Mouse (Mus musculus): Measurements from ENCODE around the gene Tubb2a.

Tubb2a gene

GRCm38 (mm10) chr13:34077492-34078271 is at the start of gene Tubb2a:
TSS of gene Tubb2a (minus strand) at chr13:34078007.
- DNase-seq (ENCODE audit: low spot score) = peak; percentile 92

DNA sequence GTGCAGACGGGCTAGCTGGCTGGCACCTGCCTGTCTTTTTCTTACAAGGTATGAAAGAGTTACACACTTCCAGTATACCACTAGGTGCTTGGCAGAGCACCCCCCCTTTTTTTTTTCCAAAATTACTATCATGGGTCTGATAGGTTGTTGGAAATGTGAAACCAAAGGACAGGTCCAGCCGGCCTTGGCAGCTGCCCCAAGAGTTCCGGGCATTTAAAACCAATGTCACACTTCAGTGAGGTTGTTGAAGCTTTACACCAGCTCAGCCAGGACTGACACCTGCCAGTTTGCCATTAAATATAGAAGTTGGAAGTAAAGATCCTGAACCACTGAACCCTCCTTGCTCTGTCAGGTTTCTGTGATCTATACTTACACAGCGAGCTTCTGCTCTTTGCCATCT is 47.9 kb upstream of the Tubb2a start:
- no peak for DNase-seq (ENCODE audit: low spot score)

DNA sequence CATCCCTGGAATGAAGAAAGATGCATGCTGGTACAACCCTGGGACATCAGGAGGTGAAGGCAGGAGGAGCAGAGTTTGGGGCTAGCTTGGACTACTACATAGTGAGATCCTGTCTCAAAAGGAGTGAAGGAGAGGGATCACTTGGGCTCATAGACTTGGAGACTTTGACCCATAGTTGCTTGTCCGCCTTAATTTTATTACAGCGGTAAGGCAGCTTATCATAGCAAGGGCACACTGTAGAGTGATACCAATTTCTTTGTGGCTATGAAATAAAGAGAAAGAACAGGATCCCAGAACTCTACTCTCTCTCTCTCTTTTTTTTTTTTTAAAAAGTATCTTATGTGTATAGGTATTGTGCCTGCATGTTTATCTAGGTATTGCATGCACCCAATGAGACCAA is 42.7 kb upstream of the Tubb2a start:
- no peak for DNase-seq (ENCODE audit: low spot score)

DNA sequence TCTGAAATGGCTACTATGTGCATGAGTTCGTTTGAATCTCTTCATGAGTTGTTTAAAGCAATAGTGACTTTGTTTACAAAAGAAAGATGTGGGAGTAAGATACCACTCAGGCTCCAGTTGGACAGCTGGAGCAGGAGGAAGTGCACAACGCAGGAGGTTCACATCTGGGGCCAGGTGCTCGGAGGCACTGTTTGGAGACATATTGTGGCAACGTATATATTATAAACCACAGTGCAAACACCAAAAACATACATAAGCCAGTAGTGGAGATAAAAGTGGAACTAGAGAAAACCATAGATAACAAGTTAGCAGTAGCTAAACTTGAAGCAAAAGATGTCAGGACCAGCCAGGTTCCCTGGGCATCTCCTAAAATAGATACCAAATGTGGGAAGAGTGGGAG is 41.6 kb upstream of the Tubb2a start:
- DNase-seq (ENCODE audit: low spot score) = no peak

DNA sequence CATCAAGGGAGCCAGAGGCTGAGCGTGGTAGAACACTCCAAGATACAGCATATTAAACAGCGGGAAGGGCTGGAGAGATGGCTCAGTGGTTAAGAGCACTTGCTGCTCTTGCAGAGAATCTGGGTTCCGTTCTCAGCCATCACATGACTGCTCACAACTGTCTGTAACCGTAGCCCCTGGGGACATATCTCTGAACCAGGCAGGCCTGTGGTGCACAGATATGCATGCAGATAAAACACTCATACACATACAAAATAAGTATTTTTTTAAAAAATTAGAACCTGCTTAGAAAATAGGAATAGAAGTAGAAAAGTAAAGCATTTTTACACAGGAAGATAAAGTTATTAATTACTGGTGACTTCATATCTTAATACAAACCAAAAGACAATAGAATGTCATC is 41.0 kb upstream of the Tubb2a start:
- DNase-seq (ENCODE audit: low spot score) = no peak

DNA sequence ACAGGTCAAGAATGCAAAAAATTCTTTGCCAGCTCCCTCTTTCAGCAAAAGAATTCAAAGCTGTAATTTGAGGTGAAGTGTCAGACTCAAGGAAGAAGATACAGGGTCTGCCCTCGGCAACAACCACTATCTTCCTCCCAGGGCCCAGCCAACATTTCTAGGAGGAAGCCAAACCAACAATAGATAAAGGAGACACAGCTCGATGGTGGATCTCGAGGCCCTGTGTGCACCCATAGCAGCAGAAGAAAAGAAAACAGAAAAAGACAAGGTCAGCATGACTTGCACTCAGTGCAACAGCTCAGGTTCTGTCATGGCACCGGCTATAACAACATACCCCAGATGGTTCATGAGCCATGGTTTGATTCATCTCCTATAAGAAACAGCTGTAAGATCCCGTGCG is 38.7 kb upstream of the Tubb2a start:
- no peak for DNase-seq (ENCODE audit: low spot score)

DNA sequence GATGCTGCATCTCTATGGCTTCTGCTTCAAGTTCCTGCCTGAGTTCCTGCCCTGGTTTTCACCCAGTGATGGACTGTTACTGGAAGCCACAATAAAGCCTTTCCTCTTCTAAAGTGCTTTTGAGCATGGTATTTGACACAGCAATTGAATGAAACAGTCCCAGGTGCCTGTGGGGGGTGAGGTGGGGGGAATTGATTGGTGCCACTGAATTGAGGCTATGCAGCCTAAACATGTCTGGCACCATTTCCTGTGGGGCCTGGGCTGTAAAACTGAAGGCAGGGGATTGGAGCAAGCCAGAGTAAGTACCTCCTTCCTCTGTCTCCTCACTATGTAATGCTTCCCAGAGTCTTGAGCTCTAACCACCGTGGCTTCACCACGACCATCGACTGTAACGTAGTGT is 36.8 kb upstream of the Tubb2a start:
- no peak for DNase-seq (ENCODE audit: low spot score)

GRCm38 (mm10) chr13:34113086-34113485 is 35.3 kb upstream of the Tubb2a start:
- DNase-seq (ENCODE audit: low spot score) = no peak

DNA sequence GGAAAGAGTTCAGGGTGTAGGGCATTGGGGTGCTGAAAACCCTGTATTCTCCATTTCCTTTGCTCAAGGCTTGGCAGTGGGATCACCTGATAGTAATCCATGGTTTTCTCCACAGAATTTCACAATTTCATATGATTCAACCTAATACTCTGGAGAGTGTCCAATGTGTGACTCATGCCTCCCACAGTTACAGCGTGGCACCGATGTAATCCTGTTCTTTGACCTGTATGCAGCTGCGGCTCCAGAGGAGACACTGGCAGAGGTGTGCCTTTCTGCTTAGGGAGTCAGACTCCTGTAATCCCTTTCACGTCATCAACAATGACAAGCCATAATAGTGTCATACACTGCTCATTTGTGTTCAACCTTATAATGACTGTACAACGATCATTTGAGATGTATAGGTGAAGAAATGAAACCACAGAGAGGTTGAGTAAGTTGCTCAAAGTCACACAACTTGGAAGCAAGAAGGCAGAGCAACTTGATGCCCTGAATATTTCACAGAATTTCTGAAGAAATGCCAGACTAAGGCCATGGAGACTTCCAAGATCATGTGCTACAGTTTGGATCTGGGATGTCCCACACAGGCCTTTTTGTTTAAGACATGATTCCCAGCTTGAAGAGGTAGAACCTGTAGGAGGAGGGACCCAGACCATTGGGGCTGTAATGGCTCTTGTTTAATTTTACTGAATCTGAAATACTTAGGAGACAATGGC is 34.7 kb upstream of the Tubb2a start:
- peak; percentile 63 for DNase-seq (ENCODE audit: low spot score)

GRCm38 (mm10) chr13:34111878-34112277 is 34.1 kb upstream of the Tubb2a start:
- DNase-seq (ENCODE audit: low spot score) = no peak

GRCm38 (mm10) chr13:34111019-34111418 is 33.2 kb upstream of the Tubb2a start:
- DNase-seq (ENCODE audit: low spot score) = no peak

DNA sequence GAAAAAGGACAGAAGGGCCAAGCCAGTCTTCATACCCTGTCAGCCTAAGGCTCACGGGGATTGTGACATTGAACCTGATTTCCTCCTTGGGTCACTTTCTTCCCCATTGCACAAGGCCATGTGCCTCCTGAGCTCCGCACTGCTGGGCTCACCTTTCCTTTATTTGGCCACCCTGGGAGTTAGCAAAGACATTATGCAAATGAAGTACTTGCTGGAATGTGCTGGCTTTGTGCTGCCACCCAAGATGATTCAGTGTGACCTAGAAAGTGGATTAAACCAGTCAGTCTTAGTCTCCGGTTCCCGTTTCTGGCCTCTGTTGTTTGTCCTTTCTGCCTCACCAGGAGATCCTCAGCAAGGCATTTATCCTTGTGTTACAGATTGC is 31.9 kb upstream of the Tubb2a start:
- DNase-seq (ENCODE audit: low spot score) = no peak

GRCm38 (mm10) chr13:34109035-34109676 is 31.3 kb upstream of the Tubb2a start:
- no peak for DNase-seq (ENCODE audit: low spot score)

DNA sequence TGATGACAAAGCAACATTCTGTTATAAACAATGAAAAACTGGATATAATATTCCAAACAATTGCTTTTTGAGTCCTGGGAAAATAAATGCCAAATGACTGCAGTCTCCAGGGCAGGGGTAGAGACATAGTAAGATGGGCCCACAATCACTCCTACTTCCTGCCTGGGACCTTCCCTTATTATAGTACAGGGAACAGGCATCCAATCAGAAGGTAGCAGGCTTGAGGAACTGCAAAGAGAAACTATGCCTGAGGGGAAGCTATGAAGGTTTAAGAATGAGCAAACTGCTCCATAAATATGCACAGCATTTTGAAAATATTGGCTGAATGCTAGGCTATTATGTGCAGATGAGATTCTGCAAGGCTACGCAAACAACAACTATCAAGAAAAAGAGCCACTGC is 29.2 kb upstream of the Tubb2a start:
- no peak for DNase-seq (ENCODE audit: low spot score)

DNA sequence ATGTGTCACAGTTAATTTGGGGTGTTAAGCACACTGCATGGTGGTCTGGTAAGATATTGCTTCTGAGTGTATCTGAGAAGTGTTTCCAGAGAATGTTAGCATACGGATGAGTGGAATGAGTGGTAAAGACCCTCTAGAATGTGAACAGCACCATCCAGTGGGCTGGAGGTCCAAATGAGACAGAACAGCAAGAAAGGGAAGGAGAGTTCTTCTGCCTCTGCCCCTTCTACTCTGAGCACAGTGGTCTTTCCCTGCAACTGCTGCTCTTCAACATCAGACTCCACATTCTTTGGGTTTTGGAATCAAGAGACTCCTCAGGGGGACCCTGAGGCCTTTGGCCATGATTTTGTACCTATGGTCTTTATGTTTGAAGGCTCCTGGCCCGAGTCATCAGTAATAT is 28.4 kb upstream of the Tubb2a start:
- DNase-seq (ENCODE audit: low spot score) = no peak

DNA sequence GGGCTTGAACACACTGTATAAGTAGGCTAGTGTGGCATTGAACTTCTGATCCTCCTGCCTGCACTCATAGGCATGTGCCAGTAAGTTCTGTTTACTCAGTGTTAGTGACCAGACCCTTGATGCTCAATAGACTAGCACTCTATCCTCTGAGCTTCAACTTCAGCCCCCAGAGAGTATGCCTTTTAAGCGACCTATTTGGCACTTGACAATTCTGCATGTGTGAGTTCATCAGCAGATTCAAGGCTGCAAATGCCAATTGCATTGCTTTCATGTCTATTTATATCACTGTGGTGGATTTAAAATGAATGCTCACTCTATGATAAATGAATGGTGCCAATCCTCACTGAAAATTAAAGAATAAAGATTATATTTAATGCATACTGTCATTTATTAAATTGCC is 27.6 kb upstream of the Tubb2a start:
- no peak for DNase-seq (ENCODE audit: low spot score)

- no peak for DNase-seq (ENCODE audit: low spot score)
These were observed 24.1 kb upstream of the Tubb2a start for GRCm38 (mm10) chr13:34101908-34102307.

DNA sequence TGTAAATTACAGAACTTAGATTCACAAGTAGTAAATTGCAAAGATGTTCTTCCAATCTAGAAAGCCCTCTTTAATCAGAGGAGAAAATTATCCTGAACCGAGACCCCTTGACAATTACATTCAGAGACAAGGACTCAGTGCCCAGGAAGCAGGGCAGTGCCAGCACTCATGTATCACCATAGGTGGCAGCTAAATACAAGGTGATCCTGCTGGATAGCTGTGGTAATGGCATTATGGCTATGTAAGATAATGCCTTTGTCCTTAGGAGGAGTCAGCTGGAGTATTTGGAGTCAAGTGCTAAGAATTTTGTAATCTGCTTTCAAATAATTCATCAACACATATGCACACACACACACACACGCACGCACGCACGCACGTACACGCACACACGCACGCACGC is 23.4 kb upstream of the Tubb2a start:
- DNase-seq (ENCODE audit: low spot score) = no peak

DNA sequence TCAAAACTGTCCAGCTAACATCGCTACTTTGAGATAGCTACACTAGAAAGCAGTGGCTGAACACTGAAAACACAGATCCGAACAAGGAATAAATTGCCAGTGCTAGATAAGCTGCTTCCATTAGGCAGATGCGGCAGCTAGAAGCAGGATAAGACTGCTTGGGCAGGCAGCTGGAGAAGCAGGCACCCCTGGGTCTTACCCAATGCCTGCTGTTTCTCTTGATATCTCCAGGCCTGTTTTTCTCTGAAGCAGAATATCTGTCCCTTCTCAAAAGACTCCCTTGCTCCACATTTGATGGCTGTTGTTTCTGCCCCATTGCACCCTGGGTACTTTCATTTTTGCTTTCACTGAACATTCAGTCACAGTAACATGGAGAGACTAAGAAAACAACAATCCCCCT is 22.9 kb upstream of the Tubb2a start:
- peak; percentile 63 for DNase-seq (ENCODE audit: low spot score)

- no peak for DNase-seq (ENCODE audit: low spot score)
These were observed 19.3 kb upstream of the Tubb2a start for GRCm38 (mm10) chr13:34097086-34097485.

- DNase-seq (ENCODE audit: low spot score) = no peak
These were observed 18.6 kb upstream of the Tubb2a start for GRCm38 (mm10) chr13:34096455-34096854.

GRCm38 (mm10) chr13:34095542-34096435 is 18.0 kb upstream of the Tubb2a start:
- peak; percentile 30 for DNase-seq (ENCODE audit: low spot score)

Data from MN1 (cell line).